Mouse (Mus musculus): ENCODE results near the gene Clcnka.

DNA sequence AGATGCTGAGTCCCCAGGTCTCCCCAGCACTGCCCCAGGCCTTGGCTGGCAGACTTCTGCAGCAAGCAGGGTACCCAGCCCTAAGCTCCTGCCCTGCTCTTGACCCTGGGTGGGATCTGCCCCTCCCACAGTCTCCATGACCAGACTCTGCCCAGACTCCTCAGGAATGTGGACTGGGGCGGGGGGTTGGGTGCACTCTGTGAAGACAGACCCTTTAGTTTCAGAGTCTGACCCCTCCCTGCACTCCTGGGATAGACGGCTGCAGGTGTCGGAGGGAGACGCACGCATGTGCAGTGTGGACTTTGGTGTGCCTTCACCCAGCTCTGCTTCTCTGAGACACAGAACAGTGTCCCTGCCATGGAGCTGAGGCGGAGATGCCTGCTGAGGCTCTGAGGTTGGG is 60.5 kb downstream of the Clcnka start:
- TF ChIP-seq POLR2A (IDR thresholded peaks at IDR 0.05; ENCODE audit: control insufficient read depth, extremely low read depth, insufficient read depth, low read length, poor library complexity) (no peak), CTCF (IDR thresholded peaks at IDR 0.05; ENCODE audit: borderline replicate concordance, control insufficient read depth, extremely low read depth, insufficient read depth, low read length, poor library complexity) (no peak)
